Mouse (Mus musculus) heart, postnatal 10 days (tissue): ENCODE results near the gene Sgcg. TPM values are rescaled to one million over a fixed set of nuclear protein-coding genes. Genes with fewer than 3 reads are reported as not detected.

Source experiments
- total RNA-seq, 2 experiments: library from RNA; stranded (reverse); gene quantifications; 2 replicates each; pipeline ENCODE4 v1.2.3; 2021

Gene Sgcg
- total RNA-seq, 2 experiments from 2014 or later = 205 to 214 TPM

Other genes starting within 250 kb of the Sgcg start
- gene Tnfrsf19, start 212.0 kb downstream of the Sgcg start, total RNA-seq = 1 to 10 TPM; 3.4 to 6.7 TPM
- gene Sacs, start 120.0 kb downstream of the Sgcg start, total RNA-seq = 10 to 100 TPM; 31.0 to 34.8 TPM
- under 1 TPM; 0.45 to 0.97 TPM for gene Arl11, start 51.3 kb upstream of the Sgcg start, total RNA-seq
- gene Ebpl, start 101.9 kb upstream of the Sgcg start, total RNA-seq = 1 to 10 TPM; 1.9 to 2.1 TPM
- 10 to 100 TPM; 37.7 to 47.8 TPM for gene Kpna3, start 181.4 kb upstream of the Sgcg start, total RNA-seq